Mouse (Mus musculus) lung, embryonic 14.5 days (tissue): ENCODE results near the gene Slit3. TPM values are rescaled to one million over a fixed set of nuclear protein-coding genes. Genes with fewer than 3 reads are reported as not detected.

ENCODE experiments used
- ATAC-seq: fragments of 200-750 bp; cut with Nextera tagmentation; 2 replicates; pipeline ENCODE4 v1.8.0; 2017; ENCODE audit warnings: mild to moderate bottlenecking, moderate TSS enrichment, moderate library complexity; ENCODE audit not compliant: insufficient read depth
- DNase-seq: peaks from one replicate; pipeline ENCODE4 v3.0.0-alpha.2; 2015
- H3K27ac ChIP-seq: fragments of 300-500 bp; sonication (generic); 2 replicates; pipeline ENCODE4 v1.5.1; 2014; ENCODE audit warnings: low read depth, mild to moderate bottlenecking, moderate library complexity
- H3K27me3 ChIP-seq: fragments of 300-500 bp; sonication (generic); 2 replicates; pipeline ENCODE4 v1.6.1; 2014; ENCODE audit warnings: low read length, control low read depth; ENCODE audit not compliant: insufficient read depth
- H3K36me3 ChIP-seq: fragments of 300-500 bp; sonication (generic); 2 replicates; pipeline ENCODE4 v1.6.1; 2014; ENCODE audit warnings: control low read depth; ENCODE audit not compliant: insufficient read depth
- H3K4me1 ChIP-seq: fragments of 300-500 bp; sonication (generic); 2 replicates; pipeline ENCODE4 v1.6.1; 2014; ENCODE audit warnings: antibody characterized with exemption, control low read depth; ENCODE audit not compliant: insufficient read depth
- H3K4me2 ChIP-seq: fragments of 300-500 bp; sonication (generic); 2 replicates; pipeline ENCODE4 v1.6.1; 2014; ENCODE audit warnings: mild to moderate bottlenecking
- H3K4me3 ChIP-seq: fragments of 300-500 bp; sonication (generic); 2 replicates; pipeline ENCODE4 v1.5.1; 2014; ENCODE audit warnings: low read depth, low read length
- H3K9ac ChIP-seq: fragments of 300-500 bp; sonication (generic); 2 replicates; pipeline ENCODE4 v1.6.1; 2014
- H3K9me3 ChIP-seq: fragments of 300-500 bp; sonication (generic); 2 replicates; pipeline ENCODE4 v1.6.1; 2016; ENCODE audit warnings: low read depth, low read length, control low read depth
- CTCF ChIP-seq: IDR thresholded peaks from 2 replicates; pipeline ENCODE4 v1.5.1; 2016; ENCODE audit warnings: antibody characterized with exemption, low read depth
- WGBS: fragments of 180-500 bp; shearing (Covaris S2); extraction: QIAGEN DNeasy Blood & Tissue Kit; methylation state at CpG from one replicate; pipeline ENCODE4 v1.1.7; 2014; 5-methylcytosine and 5-hydroxymethylcytosine counted together
- polyA plus RNA-seq: library from polyadenylated mRNA; unstranded; fragments of >200 nt; fragmentation: Nextera tagmentation; extraction: Ambion mirVana; gene quantifications from 2 replicates; pipeline ENCODE4 v1.2.1, GENCODE M21; 2014

Slit3 gene
- polyA plus RNA-seq, 1 experiment from 2014 or later, result 37.3 TPM

GRCm38 (mm10) chr11:35264749-35265148 lies 143.7 kb downstream of the Slit3 start:
- no peak overlapping the region for H3K4me3 ChIP-seq
- DNase-seq (no peak), ATAC-seq (no peak)
- no peak for TF ChIP-seq CTCF
- 85% methylated on average over 3 of the region's 3 CpGs for WGBS
- H3K27ac ChIP-seq, result no peak overlapping the region
- H3K4me2 ChIP-seq, result no peak overlapping the region
- H3K27me3 ChIP-seq, result no peaks in the 10 kb centered on the region
- H3K36me3 ChIP-seq, result no peaks in the 10 kb centered on the region
- no peaks in the 10 kb centered on the region for H3K4me1 ChIP-seq
- no peaks in the 10 kb centered on the region for H3K9me3 ChIP-seq
- no peak overlapping the region for H3K9ac ChIP-seq

- Histone ChIP-seq H3K4me1 (peaks cover 16% of the 10 kb centered on the region), H3K36me3 (no peaks in the 10 kb centered on the region), H3K4me3 (no peak overlapping the region), H3K27ac (no peak overlapping the region), H3K9me3 (no peaks in the 10 kb centered on the region), H3K9ac (no peak overlapping the region), H3K27me3 (no peaks in the 10 kb centered on the region), H3K4me2 (no peak overlapping the region)
- no peak for TF ChIP-seq CTCF
- WGBS, result 82% methylated on average over 9 of the region's 9 CpGs
- DNase-seq, result no peak
- no peak for ATAC-seq
These were observed 149.4 kb downstream of the Slit3 start for GRCm38 (mm10) chr11:35270396-35270795.

GRCm38 (mm10) chr11:35273416-35273815 lies 152.4 kb downstream of the Slit3 start:
- ATAC-seq, result no peak

GRCm38 (mm10) chr11:35274036-35274435 lies 153.0 kb downstream of the Slit3 start:
- H3K4me1 ChIP-seq, result peaks cover 26% of the 10 kb centered on the region
- no peak overlapping the region for H3K27ac ChIP-seq
- H3K9me3 ChIP-seq, result no peaks in the 10 kb centered on the region
- no peaks in the 10 kb centered on the region for H3K36me3 ChIP-seq
- DNase-seq (peak; percentile 39), ATAC-seq (peak; percentile 65; the same call in 1 of the 2 replicates)
- H3K4me3 ChIP-seq, result no peak overlapping the region
- no peaks in the 10 kb centered on the region for H3K27me3 ChIP-seq
- TF ChIP-seq CTCF, result no peak
- WGBS, result 73% methylated on average over 3 of the region's 3 CpGs
- no peak overlapping the region for H3K4me2 ChIP-seq
- H3K9ac ChIP-seq, result no peak overlapping the region

More at GRCm38 (mm10) chr11:35273416-35273815, 152.4 kb downstream of the Slit3 start:
- WGBS, result 16% methylated on average over 10 of the region's 10 CpGs
- Histone ChIP-seq H3K4me2 (no peak overlapping the region), H3K4me1 (peaks cover 26% of the 10 kb centered on the region), H3K36me3 (no peaks in the 10 kb centered on the region), H3K9ac (no peak overlapping the region), H3K27me3 (no peaks in the 10 kb centered on the region), H3K9me3 (no peaks in the 10 kb centered on the region), H3K4me3 (no peak overlapping the region), H3K27ac (no peak overlapping the region)
- DNase-seq, result peak; percentile 40
- no peak for TF ChIP-seq CTCF

GRCm38 (mm10) chr11:35275300-35275699 lies 154.3 kb downstream of the Slit3 start:
- Histone ChIP-seq H3K9ac (no peak overlapping the region), H3K9me3 (no peaks in the 10 kb centered on the region), H3K4me3 (no peak overlapping the region), H3K4me1 (peaks cover 29% of the 10 kb centered on the region), H3K27me3 (peaks cover 4% of the 10 kb centered on the region; the same call in 1 of the 2 replicates), H3K36me3 (no peaks in the 10 kb centered on the region), H3K4me2 (no peak overlapping the region), H3K27ac (no peak overlapping the region)
- DNase-seq (no peak), ATAC-seq (no peak)
- no peak for TF ChIP-seq CTCF
- WGBS, result 85% methylated on average over 7 of the region's 7 CpGs

GRCm38 (mm10) chr11:35276001-35276400 lies 155.0 kb downstream of the Slit3 start:
- H3K4me3 ChIP-seq, result no peak overlapping the region
- DNase-seq, result no peak
- no peaks in the 10 kb centered on the region for H3K9me3 ChIP-seq
- no peak overlapping the region for H3K9ac ChIP-seq
- TF ChIP-seq CTCF, result no peak
- no peaks in the 10 kb centered on the region for H3K36me3 ChIP-seq
- no peak overlapping the region for H3K27ac ChIP-seq
- H3K4me2 ChIP-seq, result no peak overlapping the region
- ATAC-seq, result no peak
- H3K27me3 ChIP-seq, result peaks cover 4% of the 10 kb centered on the region; the same call in 1 of the 2 replicates
- H3K4me1 ChIP-seq, result peaks cover 30% of the 10 kb centered on the region
- 85% methylated on average over 11 of the region's 11 CpGs for WGBS

- Histone ChIP-seq H3K4me1 (peaks cover 37% of the 10 kb centered on the region; the same call in 1 of the 2 replicates), H3K27ac (peak overlapping the region; percentile 26; the same call in 1 of the 2 replicates), H3K9ac (no peak overlapping the region), H3K36me3 (no peaks in the 10 kb centered on the region), H3K9me3 (no peaks in the 10 kb centered on the region), H3K4me3 (no peak overlapping the region), H3K27me3 (peaks cover 4% of the 10 kb centered on the region; the same call in 1 of the 2 replicates), H3K4me2 (no peak overlapping the region)
- no peak for TF ChIP-seq CTCF
- peak; percentile 56 for DNase-seq
- 0 out of 2 replicates have a peak, but pooled peaks have one; percentile 7 for ATAC-seq
- WGBS, result 38% methylated on average over 16 of the region's 16 CpGs
These were observed 157.2 kb downstream of the Slit3 start for GRCm38 (mm10) chr11:35278128-35278769.
